ENCODE assay signal across 9 mouse cellular contexts in the genomic region with DNA sequence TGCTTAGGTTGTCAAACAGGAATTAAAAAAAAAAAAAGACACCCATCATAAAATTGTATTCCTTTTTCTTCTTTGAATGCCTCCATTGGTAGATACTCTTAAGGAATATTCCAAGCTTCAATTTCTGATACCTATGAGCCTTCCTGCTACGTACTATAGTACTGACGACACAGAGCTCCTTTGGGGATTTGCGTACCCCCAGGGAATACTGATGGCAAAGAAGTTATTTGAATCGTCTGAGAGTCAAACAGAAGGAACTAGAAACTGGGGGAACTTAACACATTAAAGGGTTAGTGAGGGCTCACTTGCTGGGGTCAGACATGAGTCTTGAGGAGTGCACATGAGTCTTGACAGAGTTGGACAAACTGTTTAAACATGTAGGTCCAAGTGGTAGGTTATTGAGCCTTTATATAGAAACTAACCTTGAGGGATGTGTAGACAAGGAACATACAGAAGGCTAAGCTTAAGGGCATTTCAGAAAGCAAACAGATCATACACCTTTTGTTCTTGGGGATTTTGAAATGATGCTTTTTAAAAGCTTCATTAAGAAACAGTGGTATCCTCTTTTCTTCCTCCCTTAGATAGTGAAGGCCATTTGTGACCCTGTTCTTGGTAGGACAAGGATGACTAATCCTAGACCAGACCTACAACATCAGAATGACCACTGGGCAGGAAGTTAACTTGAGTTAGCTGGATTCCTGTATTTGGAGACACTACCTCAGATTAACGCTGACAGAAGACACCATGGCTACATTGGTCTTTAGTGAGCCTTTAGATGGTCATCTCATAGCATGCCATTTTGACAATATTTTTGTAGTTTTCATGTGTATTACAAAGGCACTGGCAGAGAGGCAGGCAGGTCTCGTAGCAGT. TPM values are rescaled to one million over a fixed set of nuclear protein-coding genes. Genes with fewer than 3 reads are reported as not detected.
A peak's percentile ranks its signal among the peaks of the same experiment; 100 is the strongest.
DNase-seq lines count a peak whose midpoint lies in the region; ATAC-seq and TF ChIP-seq lines count a peak whose summit lies in the region.
"Had no signal": no experiment of that assay in that cellular context is flagged by ENCODE, and none has a peak within 500 bp of the region (broad histone marks: within the 10 kb centered on the region; RNA-seq: fewer than 3 reads in every experiment).

No protein-coding gene starts in this region.

- peak overlapping the region; percentile 35; the same call in 1 of the 2 replicates for H3K9ac ChIP-seq in forebrain, embryonic 15.5 days (replicated peaks)
- H3K9ac ChIP-seq in midbrain, embryonic 16.5 days (ENCODE audit: low read depth, low read length): no peak overlapping the region; the same call in 1 of the 2 replicates

- H3K36me3 ChIP-seq in forebrain, embryonic 15.5 days: peaks cover 9% of the 10 kb centered on the region; the same call in 1 of the 2 replicates
- peaks cover 2% of the 10 kb centered on the region; the same call in 1 of the 2 replicates for H3K36me3 ChIP-seq in midbrain, embryonic 16.5 days (ENCODE audit: control insufficient read depth, insufficient read depth, low read length)

- H3K4me2 ChIP-seq in forebrain, embryonic 15.5 days (replicated peaks): peak overlapping the region; percentile 81
- peak overlapping the region; percentile 71 for H3K4me2 ChIP-seq in midbrain, embryonic 16.5 days (ENCODE audit: low read length)

- no peaks in the 10 kb centered on the region for H3K9me3 ChIP-seq in forebrain, embryonic 15.5 days
- H3K9me3 ChIP-seq in midbrain, embryonic 16.5 days (replicated peaks; ENCODE audit: control insufficient read depth, low read length, poor library complexity, severe bottlenecking): no peaks in the 10 kb centered on the region

- no peak for DNase-seq in layer of hippocampus, adult 2 months (ENCODE audit: low spot score in 2 of 2)
- DNase-seq in layer of hippocampus, adult 18-20 months (ENCODE audit: low spot score in 2 of 2): no peak
- DNase-seq in NIH3T3 (ENCODE audit: low read depth): peak; percentile 48
- DNase-seq in layer of hippocampus, adult 9-10 months (ENCODE audit: low spot score): no peak
- no peak for DNase-seq in kidney, postnatal 36 days
- DNase-seq in urinary bladder, postnatal 14 days (ENCODE audit: low spot score): no peak

- no peak for ATAC-seq in forebrain, embryonic 15.5 days (replicated peaks)
- ATAC-seq in midbrain, embryonic 16.5 days: no peak

- H3K27me3 ChIP-seq in forebrain, embryonic 15.5 days: no peaks in the 10 kb centered on the region
- no peaks in the 10 kb centered on the region for H3K27me3 ChIP-seq in midbrain, embryonic 16.5 days (ENCODE audit: control insufficient read depth, insufficient read depth, low read depth, low read length)

- no peak for TF ChIP-seq CTCF in layer of hippocampus, adult 2 months (conservative IDR thresholded peaks at IDR 0.05)

- 68% methylated on average over 6 of the region's 6 CpGs for WGBS in forebrain, embryonic 15.5 days
- 58% methylated on average over 6 of the region's 6 CpGs for WGBS in midbrain, embryonic 16.5 days

- peak overlapping the region; percentile 58 for H3K27ac ChIP-seq in layer of hippocampus, adult 2 months
- no peak overlapping the region for H3K27ac ChIP-seq in forebrain, embryonic 15.5 days (replicated peaks)
- H3K27ac ChIP-seq in midbrain, embryonic 16.5 days (ENCODE audit: low read length): no peak overlapping the region

- peaks cover 77% of the 10 kb centered on the region for H3K4me1 ChIP-seq in forebrain, embryonic 15.5 days
- peaks cover 57% of the 10 kb centered on the region for H3K4me1 ChIP-seq in midbrain, embryonic 16.5 days (ENCODE audit: control insufficient read depth, insufficient read depth, low read length)

- peak overlapping the region; percentile 57 for H3K4me3 ChIP-seq in layer of hippocampus, adult 2 months
- peak overlapping the region; percentile 54 for H3K4me3 ChIP-seq in forebrain, embryonic 15.5 days
- H3K4me3 ChIP-seq in midbrain, embryonic 16.5 days (ENCODE audit: low read depth, low read length): peak overlapping the region; percentile 44
- H3K4me3 ChIP-seq: erythroblast, embryonic 14.5 days had no signal

RNA-seq across cellular contexts. Expression of a gene that starts 6.2 kb away (rescaled TPM):
- 10 to 100 TPM; 42.6 to 58.0 TPM for total RNA-seq in layer of hippocampus, adult 2 months (2021)
- total RNA-seq in layer of hippocampus, adult 18-20 months (2021): 10 to 100 TPM; 56.3 to 60.6 TPM
- polyA plus RNA-seq in forebrain, embryonic 15.5 days (2015; fragmentation: Nextera tagmentation; extraction: Ambion mirVana): 60.0 and 61.2 TPM in 2 replicates
- polyA plus RNA-seq in midbrain, embryonic 16.5 days (2015; fragmentation: Nextera tagmentation; extraction: Ambion mirVana): 33.6 and 46.5 TPM in 2 replicates
